Mouse (Mus musculus) heart, postnatal 14 days (tissue): ENCODE data around the gene Dazap1. TPM values are rescaled to one million over a fixed set of nuclear protein-coding genes. Genes with fewer than 3 reads are reported as not detected.

Experiments
- DNase-seq, 2 experiments: peaks; one replicate each; pipeline ENCODE4 v3.0.0; 2021 to 2022
- intact Hi-C: fragments of 180-260 bp; cut with DNase I; formaldehyde crosslinking; loops from one replicate; pipeline ENCODE4 v1.15.1; 2025
- total RNA-seq, 2 experiments: library from RNA; stranded (reverse); gene quantifications; 2 replicates each; pipeline ENCODE4 v1.2.3; 2021

Dazap1 gene
- total RNA-seq, 2 experiments from 2014 or later = 68.2 to 76.3 TPM

- DNase-seq = no peak
- intact Hi-C loops = loop anchor here (2.0 kb wide), 1 partner anchor 82 kb away; no protein-coding TSS in a partner anchor
Measured at GRCm38 (mm10) chr10:80294311-80294710, 33.0 kb downstream of the Dazap1 start.

- intact Hi-C loops = loop anchor here (1.0 to 2.0 kb wide), 2 partner anchors 53 to 82 kb away; partner anchors contain the start of gene Adamtsl5
- no peak for DNase-seq
Measured at GRCm38 (mm10) chr10:80294788-80295303, 33.6 kb downstream of the Dazap1 start.

GRCm38 (mm10) chr10:80295618-80296425 is 34.5 kb downstream of the Dazap1 start, which contains the start of gene Apc2:
Apc2 (plus strand) TSS chr10:80295977.
- intact Hi-C loops = loop anchor here (1.0 to 2.0 kb wide), 3 partner anchors 23 to 81 kb away; partner anchors contain the start of gene Adamtsl5
- peak; percentile 74 to 78 for DNase-seq

- DNase-seq = no peak
- intact Hi-C loops = loop anchor here (2.0 kb wide), 1 partner anchor 22 kb away; no protein-coding TSS in a partner anchor
Measured at GRCm38 (mm10) chr10:80296824-80297223, 35.5 kb downstream of the Dazap1 start.

GRCm38 (mm10) chr10:80297526-80298133 is 36.3 kb downstream of the Dazap1 start:
- intact Hi-C loops = loop anchor here (2.0 kb wide), 1 partner anchor 21 kb away; no protein-coding TSS in a partner anchor
- no peak for DNase-seq

GRCm38 (mm10) chr10:80298571-80299281 is 37.4 kb downstream of the Dazap1 start:
- DNase-seq = peak; percentile 62 to 73
- intact Hi-C loops = no loop called here

- DNase-seq = no peak
- intact Hi-C loops = no loop called here
Measured at GRCm38 (mm10) chr10:80299301-80299700, 38.0 kb downstream of the Dazap1 start.

GRCm38 (mm10) chr10:80299824-80300223 is 38.5 kb downstream of the Dazap1 start:
- intact Hi-C loops = no loop called here
- DNase-seq = no peak

- intact Hi-C loops = no loop called here
- no peak for DNase-seq
Measured at GRCm38 (mm10) chr10:80300672-80301181, 39.4 kb downstream of the Dazap1 start.

GRCm38 (mm10) chr10:80301256-80302081 is 40.2 kb downstream of the Dazap1 start:
- no peak for DNase-seq
- intact Hi-C loops = no loop called here

- DNase-seq = no peak
- intact Hi-C loops = no loop called here
Measured at GRCm38 (mm10) chr10:80302082-80302355, 40.7 kb downstream of the Dazap1 start.

GRCm38 (mm10) chr10:80302471-80302881 is 41.2 kb downstream of the Dazap1 start:
- intact Hi-C loops = no loop called here
- DNase-seq = peak; percentile 84 to 87

GRCm38 (mm10) chr10:80304458-80304857 is 43.2 kb downstream of the Dazap1 start:
- no peak for DNase-seq
- intact Hi-C loops = no loop called here

GRCm38 (mm10) chr10:80304862-80305261 is 43.6 kb downstream of the Dazap1 start:
- intact Hi-C loops = no loop called here
- no peak for DNase-seq

- intact Hi-C loops = no loop called here
- no peak for DNase-seq
Measured at GRCm38 (mm10) chr10:80311560-80311959, 50.3 kb downstream of the Dazap1 start.

- DNase-seq = no peak
- intact Hi-C loops = no loop called here
Measured at GRCm38 (mm10) chr10:80312586-80313504, 51.6 kb downstream of the Dazap1 start.

- DNase-seq = no peak
- intact Hi-C loops = no loop called here
Measured at GRCm38 (mm10) chr10:80313627-80314201, 52.4 kb downstream of the Dazap1 start.

GRCm38 (mm10) chr10:80314494-80315001 is 53.3 kb downstream of the Dazap1 start:
- no peak for DNase-seq
- intact Hi-C loops = no loop called here
